Mouse (Mus musculus): ENCODE results near the gene Arid3c.

The Arid3c gene

DNA sequence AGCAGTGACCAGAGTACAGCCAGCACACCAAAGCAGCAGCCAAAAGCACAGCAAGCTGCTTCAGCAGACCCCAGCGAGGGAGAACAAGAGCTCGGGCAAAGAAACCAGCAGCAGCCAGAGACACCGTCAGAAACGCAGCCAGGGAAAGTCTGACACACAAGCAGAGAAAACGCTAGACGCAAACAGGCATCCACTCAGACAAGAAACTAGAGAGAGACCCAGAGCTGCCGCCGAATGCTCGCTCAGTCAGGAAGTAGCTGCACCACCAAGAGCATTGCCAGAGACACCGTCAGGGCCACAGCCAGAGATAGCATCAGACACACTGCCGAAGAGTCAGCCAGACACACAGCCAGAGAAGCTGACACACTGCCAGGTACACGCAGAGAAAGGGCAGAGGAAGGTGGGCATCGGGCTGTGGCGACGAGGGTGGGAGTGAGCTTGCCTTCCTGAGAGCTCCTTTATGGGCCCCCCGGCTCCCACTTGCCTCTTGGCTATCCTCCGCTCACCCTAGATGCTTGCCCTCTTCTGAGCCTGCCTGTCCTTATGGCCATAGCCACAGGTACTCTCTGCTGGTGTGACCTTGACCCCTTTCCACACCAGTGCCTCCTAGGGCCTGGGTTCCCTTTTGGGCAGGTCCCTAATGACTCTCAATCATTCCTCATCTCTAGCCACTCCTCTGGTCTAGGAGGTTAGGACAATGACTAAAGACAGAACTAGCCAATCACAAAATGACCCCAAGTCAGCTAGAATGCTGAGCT is 54.5 kb downstream of the Arid3c start:
- DNase-seq: peak; percentile 72 to 75

Measured in cerebellum, postnatal 14 days (tissue).